Mouse (Mus musculus): ENCODE measurements around the gene Slc39a11. TPM values are rescaled to one million over a fixed set of nuclear protein-coding genes. Genes with fewer than 3 reads are reported as not detected.

Slc39a11 gene
- total RNA-seq, 1 experiment from 2014 or later = 26.6 TPM

DNA sequence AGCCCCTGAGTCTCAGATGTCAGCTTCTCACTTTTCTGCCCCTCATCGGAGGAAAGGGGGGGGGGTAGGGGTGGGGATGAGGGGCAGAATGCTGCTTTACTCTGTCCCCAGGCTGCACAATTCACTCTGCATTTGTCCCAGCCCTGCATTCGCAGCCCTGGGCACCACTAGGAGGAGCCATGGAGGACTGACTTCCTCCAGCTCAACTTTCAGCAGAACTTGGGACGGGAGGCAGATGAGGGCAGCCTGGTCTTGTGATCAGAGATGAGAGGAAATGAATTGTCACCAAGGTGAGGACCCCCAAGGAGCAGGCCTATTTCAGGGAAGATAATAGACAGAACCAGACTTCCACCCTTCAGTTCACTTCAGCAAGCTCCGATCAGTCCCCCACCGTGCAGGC, 311.3 kb downstream of the Slc39a11 start:
- no peak for ATAC-seq (replicated peaks in 1 of 2; ENCODE audit: insufficient read depth in 1 of 2, low FRiP score in 2 of 2, low TSS enrichment in 1 of 2, low read depth in 1 of 2, poor library complexity in 2 of 2, severe bottlenecking in 2 of 2)

DNA sequence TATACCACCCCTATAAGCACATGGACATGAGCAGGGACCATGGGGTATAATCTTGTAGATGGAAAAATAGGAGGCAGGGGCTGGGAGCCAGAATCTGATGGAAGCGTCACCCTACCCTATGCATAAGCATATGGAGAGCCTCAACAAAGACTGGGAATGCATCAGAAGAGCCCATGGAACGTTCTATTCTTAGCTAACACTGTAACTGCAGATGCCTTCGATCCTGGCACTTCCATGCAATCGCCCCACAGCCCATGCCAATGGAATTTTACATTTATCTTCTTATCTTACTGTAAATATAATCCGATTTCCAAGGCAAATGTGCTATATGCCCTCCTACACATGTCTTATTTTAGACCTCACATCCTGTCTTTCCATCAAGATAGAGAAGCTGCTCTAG, 314.2 kb downstream of the Slc39a11 start:
- no peak for ATAC-seq (replicated peaks in 1 of 2; ENCODE audit: insufficient read depth in 1 of 2, low FRiP score in 2 of 2, low TSS enrichment in 1 of 2, low read depth in 1 of 2, poor library complexity in 2 of 2, severe bottlenecking in 2 of 2)

DNA sequence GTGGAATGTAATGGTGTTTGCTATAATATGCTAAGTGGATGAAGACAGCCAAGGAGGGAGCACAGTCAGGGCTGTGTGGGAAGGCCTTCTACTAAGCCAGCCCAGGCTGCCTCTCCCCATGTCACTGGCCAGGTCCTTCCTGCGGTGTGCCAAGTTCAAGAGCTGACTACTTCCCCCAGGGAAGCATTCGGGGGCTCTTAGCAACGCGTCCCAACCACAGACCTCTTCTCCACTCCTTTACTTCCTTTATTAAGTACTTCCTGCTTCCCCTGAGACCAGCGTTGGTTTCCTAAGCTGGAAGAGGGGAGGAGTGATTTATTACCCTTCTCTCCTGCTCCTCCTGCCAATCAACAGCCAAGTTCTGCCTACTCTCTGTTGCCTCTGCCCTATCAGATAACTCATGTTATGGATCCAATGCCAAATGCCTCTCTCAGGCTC, 315.4 kb downstream of the Slc39a11 start:
- ATAC-seq (replicated peaks in 1 of 2; ENCODE audit: insufficient read depth in 1 of 2, low FRiP score in 2 of 2, low TSS enrichment in 1 of 2, low read depth in 1 of 2, poor library complexity in 2 of 2, severe bottlenecking in 2 of 2) = peak; percentile 74 to 82

DNA sequence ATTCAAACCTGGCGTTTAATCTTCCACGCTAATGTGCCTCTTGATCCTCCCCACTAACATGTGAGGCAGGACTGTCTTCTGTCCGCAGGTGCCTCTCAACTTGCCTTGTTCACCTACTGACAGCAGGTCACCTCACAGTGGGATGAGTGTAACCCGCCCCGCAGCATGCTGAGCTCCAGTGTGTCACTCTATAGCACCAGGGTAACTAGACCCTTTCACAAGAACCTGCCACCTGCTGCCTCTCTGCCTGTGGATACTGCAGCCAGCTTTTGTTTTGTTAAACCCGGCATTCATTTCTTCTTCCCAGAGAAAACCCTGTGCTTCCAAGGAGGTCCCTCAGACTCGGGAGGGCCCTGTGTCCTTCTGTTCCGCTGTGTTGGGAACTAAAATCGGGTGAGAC, 316.3 kb downstream of the Slc39a11 start:
- no peak for ATAC-seq (replicated peaks in 1 of 2; ENCODE audit: insufficient read depth in 1 of 2, low FRiP score in 2 of 2, low TSS enrichment in 1 of 2, low read depth in 1 of 2, poor library complexity in 2 of 2, severe bottlenecking in 2 of 2)

DNA sequence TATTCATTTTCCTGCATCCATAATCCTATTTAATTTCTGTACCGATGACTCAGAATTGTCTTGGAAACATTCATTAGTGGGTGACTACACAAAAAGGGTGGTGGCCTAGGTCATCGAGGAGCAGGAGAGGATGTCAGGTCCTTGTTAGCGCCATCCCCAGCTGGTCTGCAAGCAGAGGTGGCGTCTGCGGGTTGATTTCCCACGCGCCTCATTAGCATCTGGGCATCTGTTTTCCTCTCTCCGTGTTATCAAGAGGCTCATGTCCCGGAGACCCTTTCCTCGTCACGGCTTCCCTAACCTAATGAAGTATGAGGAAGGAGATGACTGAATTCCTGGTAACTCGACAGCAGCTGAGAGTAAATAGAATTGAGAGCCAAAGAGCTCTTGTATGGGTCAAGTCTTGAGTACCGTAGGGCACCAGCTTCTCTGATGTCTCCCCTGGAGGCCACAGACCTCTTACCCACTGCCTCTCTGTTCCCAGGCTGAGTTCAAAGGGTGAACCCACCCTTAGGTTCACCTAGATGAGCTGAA, 319.8 kb downstream of the Slc39a11 start:
- ATAC-seq (replicated peaks in 1 of 2; ENCODE audit: insufficient read depth in 1 of 2, low FRiP score in 2 of 2, low TSS enrichment in 1 of 2, low read depth in 1 of 2, poor library complexity in 2 of 2, severe bottlenecking in 2 of 2) = no peak

DNA sequence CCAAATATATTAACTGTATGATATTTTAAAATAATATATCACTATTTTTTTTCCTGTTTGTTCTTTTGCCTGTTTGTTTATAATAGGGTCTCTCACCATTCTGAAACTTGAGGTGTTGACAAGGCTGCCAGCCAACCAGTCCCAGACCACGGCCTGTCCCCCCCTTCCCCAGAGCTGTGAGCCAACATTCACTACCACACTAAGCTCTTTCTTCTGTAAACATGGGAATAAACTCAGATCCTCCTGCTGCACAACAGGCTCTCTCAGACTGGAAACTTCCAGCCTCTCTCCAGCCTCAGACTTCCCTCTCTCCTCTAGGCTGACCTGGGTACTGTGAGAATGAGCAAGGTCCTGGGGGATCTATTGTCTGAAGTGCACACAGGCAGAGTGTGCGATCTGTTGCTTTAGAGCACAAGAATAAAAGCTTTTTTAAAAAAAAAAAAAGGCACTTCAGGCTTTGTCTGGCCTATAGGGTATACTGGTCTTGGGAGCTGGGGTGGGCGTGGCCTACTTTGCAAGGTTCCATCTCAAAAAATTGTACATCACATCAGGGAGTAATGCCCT, 322.3 kb downstream of the Slc39a11 start:
- ATAC-seq (replicated peaks in 1 of 2; ENCODE audit: insufficient read depth in 1 of 2, low FRiP score in 2 of 2, low TSS enrichment in 1 of 2, low read depth in 1 of 2, poor library complexity in 2 of 2, severe bottlenecking in 2 of 2) = no peak

GRCm38 (mm10) chr11:113326387-113327011, 323.4 kb downstream of the Slc39a11 start:
- ATAC-seq (replicated peaks in 1 of 2; ENCODE audit: insufficient read depth in 1 of 2, low FRiP score in 2 of 2, low TSS enrichment in 1 of 2, low read depth in 1 of 2, poor library complexity in 2 of 2, severe bottlenecking in 2 of 2) = peak; percentile 82 to 89

DNA sequence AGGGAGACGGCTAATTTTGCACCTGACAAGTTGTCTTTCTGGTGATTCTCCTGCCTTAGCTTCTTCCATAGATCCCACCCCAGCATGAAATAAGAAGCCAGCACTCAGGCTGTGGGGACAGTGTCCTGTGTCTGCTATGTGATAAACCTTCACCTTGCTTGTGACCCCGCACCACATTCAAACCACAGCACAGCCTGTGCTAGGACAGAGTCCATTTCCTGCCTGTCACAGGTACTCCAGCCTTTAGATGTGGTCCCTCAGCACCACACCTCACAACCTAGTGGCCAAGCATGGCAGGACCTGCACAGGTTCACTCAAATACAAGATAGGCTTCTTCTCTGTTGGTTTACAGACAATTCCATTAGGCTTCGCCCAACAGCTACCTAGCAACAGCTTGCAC, 328.3 kb downstream of the Slc39a11 start:
- ATAC-seq (replicated peaks in 1 of 2; ENCODE audit: insufficient read depth in 1 of 2, low FRiP score in 2 of 2, low TSS enrichment in 1 of 2, low read depth in 1 of 2, poor library complexity in 2 of 2, severe bottlenecking in 2 of 2) = no peak

DNA sequence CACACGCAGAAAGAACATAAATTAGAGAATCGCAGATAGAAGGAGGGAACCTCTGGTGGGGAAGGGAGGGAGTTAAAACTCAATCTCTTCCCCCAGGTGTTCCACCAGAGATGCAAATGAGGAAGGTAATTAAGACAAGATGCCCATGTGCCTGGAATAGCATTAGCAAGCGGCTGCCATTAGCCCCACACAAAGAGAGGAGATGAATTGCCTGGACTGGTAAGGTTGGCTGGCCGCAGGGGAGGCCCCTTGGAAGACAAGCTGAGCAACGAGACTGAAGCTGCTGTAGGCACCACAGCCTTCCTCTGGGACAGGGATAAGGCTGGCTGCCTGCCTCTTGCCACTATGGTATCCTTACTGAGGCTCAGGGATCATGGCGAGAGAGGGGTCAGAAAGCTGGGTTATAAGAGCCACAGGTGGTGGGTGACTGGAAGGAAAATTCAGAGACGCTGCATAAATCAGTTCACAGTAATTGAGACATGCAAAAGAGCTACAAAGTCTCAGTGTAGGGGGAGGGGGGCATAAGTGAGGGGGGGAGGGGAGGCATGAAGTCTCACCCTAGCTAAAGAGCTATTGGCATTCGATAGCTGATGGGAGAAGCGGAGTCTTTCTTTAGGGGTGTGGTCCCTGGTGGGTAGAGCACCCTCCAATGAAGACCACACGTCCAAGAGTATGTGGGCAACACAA, 340.5 kb downstream of the Slc39a11 start:
- no peak for ATAC-seq (replicated peaks in 1 of 2; ENCODE audit: insufficient read depth in 1 of 2, low FRiP score in 2 of 2, low TSS enrichment in 1 of 2, low read depth in 1 of 2, poor library complexity in 2 of 2, severe bottlenecking in 2 of 2)

DNA sequence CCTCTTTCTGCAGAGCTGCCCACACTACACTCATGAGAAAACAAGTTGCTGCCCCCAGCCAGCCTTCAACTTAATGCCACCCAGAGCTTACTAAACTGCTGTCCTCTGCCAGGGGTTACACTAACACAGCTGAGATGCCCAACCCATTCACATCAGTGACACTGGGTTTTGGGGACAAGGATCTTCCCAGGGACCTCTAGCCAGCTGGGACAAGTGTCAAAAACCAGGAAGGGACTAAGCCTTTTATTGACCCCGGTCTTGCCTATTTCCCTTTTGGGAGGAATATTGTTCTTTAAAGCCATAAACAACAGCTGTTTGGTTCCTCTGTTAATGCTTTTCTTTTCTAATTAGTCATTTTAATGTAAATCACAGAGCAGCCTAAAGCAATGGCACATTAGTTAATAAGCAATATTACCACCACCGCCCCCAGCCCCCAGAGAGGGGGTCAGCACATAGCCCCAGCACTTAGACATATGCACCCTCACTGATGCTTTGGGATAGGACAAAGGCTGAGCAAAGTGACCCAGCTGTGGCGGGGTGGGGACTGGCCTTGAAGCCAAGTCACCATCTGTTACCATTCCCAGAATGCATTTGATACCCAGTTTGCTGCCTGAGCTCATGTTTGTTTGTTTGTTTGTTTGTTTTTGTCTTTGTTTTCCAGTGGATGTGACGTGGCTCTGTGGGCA, 341.5 kb downstream of the Slc39a11 start:
- no peak for ATAC-seq (replicated peaks in 1 of 2; ENCODE audit: insufficient read depth in 1 of 2, low FRiP score in 2 of 2, low TSS enrichment in 1 of 2, low read depth in 1 of 2, poor library complexity in 2 of 2, severe bottlenecking in 2 of 2)

DNA sequence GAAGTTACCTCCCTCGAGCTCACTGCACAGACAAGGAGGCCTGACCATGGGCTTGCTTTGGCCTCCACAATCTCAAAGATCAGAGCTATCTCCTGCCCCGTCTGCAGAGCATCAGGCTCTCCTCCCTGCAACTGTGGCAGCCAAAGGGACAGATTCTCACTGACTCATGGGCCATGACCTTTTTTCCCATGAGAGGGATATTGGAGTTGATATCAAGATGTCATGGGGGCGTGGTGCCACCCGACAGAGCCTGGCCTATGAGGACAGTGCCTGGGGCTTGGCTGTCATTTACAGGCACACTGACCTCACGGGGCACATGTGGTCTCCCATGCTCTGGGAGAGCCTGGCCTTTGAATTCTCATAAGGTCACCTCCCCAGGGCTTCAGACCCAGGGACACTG, 346.7 kb downstream of the Slc39a11 start:
- ATAC-seq (replicated peaks in 1 of 2; ENCODE audit: insufficient read depth in 1 of 2, low FRiP score in 2 of 2, low TSS enrichment in 1 of 2, low read depth in 1 of 2, poor library complexity in 2 of 2, severe bottlenecking in 2 of 2) = no peak

- ATAC-seq (replicated peaks in 1 of 2; ENCODE audit: insufficient read depth in 1 of 2, low FRiP score in 2 of 2, low TSS enrichment in 1 of 2, low read depth in 1 of 2, poor library complexity in 2 of 2, severe bottlenecking in 2 of 2) = no peak
Observed at GRCm38 (mm10) chr11:113299492-113299891, 350.4 kb downstream of the Slc39a11 start.

GRCm38 (mm10) chr11:113297765-113298164, 352.1 kb downstream of the Slc39a11 start:
- ATAC-seq (replicated peaks in 1 of 2; ENCODE audit: insufficient read depth in 1 of 2, low FRiP score in 2 of 2, low TSS enrichment in 1 of 2, low read depth in 1 of 2, poor library complexity in 2 of 2, severe bottlenecking in 2 of 2) = peak; percentile 77

DNA sequence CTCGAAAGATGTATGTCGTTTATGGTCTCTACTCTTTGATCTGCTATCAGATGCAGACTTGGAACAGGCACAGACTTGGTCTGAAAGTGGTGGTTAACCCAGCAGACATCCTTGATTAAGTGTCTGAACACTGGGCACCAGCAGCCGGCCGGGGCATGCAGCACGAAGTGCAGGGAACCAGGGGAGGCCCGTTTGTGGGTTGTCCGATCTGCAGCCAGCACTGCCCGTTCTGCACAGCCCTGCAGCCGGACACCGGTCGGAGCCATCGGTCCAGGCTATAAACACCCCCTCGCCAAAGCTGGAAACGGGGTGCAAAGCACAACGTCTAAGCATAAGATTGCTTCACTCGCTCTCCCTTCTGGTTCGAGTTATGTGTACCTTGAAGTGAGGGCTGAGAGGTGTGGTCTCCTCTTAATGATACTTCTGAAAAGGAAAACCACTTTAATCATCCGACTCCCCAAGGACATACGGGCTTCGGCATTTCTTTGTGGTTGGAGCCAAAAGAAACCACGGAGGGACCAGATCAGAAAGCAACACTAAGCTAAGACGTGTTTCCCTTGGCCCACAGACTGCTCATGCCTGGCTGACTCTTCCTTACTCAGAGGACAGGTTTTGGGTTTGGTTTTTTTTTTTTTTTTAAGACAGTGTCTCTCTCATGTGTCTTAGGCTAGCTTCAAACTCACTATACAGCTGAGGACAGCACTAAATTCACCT, 352.8 kb downstream of the Slc39a11 start:
- no peak for ATAC-seq (replicated peaks in 1 of 2; ENCODE audit: insufficient read depth in 1 of 2, low FRiP score in 2 of 2, low TSS enrichment in 1 of 2, low read depth in 1 of 2, poor library complexity in 2 of 2, severe bottlenecking in 2 of 2)

GRCm38 (mm10) chr11:113296162-113296561, 353.7 kb downstream of the Slc39a11 start:
- ATAC-seq (replicated peaks in 1 of 2; ENCODE audit: insufficient read depth in 1 of 2, low FRiP score in 2 of 2, low TSS enrichment in 1 of 2, low read depth in 1 of 2, poor library complexity in 2 of 2, severe bottlenecking in 2 of 2) = no peak; a peak in 2 of 4 replicates

GRCm38 (mm10) chr11:113294518-113294917, 355.4 kb downstream of the Slc39a11 start:
- ATAC-seq (replicated peaks in 1 of 2; ENCODE audit: insufficient read depth in 1 of 2, low FRiP score in 2 of 2, low TSS enrichment in 1 of 2, low read depth in 1 of 2, poor library complexity in 2 of 2, severe bottlenecking in 2 of 2) = no peak

DNA sequence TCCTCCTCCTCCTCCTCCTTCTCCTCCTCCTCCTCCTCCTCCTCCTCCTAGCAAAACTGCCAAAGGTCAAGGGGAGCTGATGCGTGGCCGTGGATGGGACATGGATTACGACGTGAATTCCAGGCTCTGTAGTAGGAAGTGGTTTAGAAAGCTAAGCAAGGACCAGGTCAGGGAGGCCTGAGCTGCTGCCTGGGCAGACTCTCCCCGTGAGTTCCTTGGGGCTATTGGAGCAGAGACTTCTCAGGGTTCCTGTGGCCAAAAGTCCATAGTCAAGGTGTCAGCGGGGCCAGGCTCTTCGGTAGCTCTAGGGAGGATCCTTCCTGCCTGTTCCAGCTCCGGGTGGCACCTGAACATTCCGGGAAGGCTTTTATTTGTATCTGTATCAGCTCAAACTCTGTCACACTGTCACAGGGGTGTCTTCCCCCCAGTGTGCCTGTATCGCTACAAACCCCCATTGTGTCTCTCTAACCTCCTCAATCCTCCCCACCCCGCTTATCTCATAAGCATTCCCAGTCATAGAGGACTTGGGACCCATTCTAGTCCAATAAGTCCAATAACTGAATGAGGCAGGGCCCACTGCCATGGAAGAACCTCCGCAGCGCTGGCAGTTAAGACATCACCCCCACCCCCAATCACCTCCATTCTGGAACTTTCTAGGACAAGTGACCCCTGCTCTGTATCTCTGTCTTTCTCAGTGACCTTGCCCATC, 356.8 kb downstream of the Slc39a11 start:
- ATAC-seq (replicated peaks in 1 of 2; ENCODE audit: insufficient read depth in 1 of 2, low FRiP score in 2 of 2, low TSS enrichment in 1 of 2, low read depth in 1 of 2, poor library complexity in 2 of 2, severe bottlenecking in 2 of 2) = no peak

Data from hematopoietic stem cell, adult 5-6 weeks (primary cell).